Mouse (Mus musculus): ENCODE results near the gene Unc119. TPM values are rescaled to one million over a fixed set of nuclear protein-coding genes. Genes with fewer than 3 reads are reported as not detected.

Unc119 gene
- polyA plus RNA-seq, 1 experiment from 2014 or later: 27.4 TPM

- no peak overlapping the region for H3K27ac ChIP-seq (replicated peaks)
- WGBS (ENCODE audit: insufficient replicate concordance): 23% methylated on average over 4 of the region's 4 CpGs
- ATAC-seq (ENCODE audit: insufficient read depth): no peak
- no peak overlapping the region for H3K4me2 ChIP-seq
- H3K4me3 ChIP-seq (replicated peaks): no peak overlapping the region
- no peaks in the 10 kb centered on the region for H3K27me3 ChIP-seq
- H3K9ac ChIP-seq: no peak overlapping the region
- H3K4me1 ChIP-seq (replicated peaks): peaks cover 14% of the 10 kb centered on the region
- H3K36me3 ChIP-seq (replicated peaks): no peaks in the 10 kb centered on the region
- H3K9me3 ChIP-seq (replicated peaks): no peaks in the 10 kb centered on the region
Measured at GRCm38 (mm10) chr11:78355471-78356238, 12.4 kb downstream of the Unc119 start.

GRCm38 (mm10) chr11:78358330-78359007 lies 15.2 kb downstream of the Unc119 start:
- Histone ChIP-seq H3K4me1 (replicated peaks) (peaks cover 14% of the 10 kb centered on the region), H3K9ac (no peak overlapping the region), H3K9me3 (replicated peaks) (no peaks in the 10 kb centered on the region), H3K36me3 (replicated peaks) (no peaks in the 10 kb centered on the region), H3K27ac (replicated peaks) (no peak overlapping the region), H3K4me2 (no peak overlapping the region), H3K4me3 (replicated peaks) (no peak overlapping the region), H3K27me3 (no peaks in the 10 kb centered on the region)
- ATAC-seq (ENCODE audit: insufficient read depth): no peak
- 23% methylated on average over 22 of the region's 22 CpGs for WGBS (ENCODE audit: insufficient replicate concordance)

- Histone ChIP-seq H3K4me2 (peak overlapping the region; percentile 74), H3K9me3 (replicated peaks) (no peaks in the 10 kb centered on the region), H3K36me3 (replicated peaks) (no peaks in the 10 kb centered on the region), H3K9ac (no peak overlapping the region), H3K4me3 (replicated peaks) (peak overlapping the region; percentile 53), H3K27ac (replicated peaks) (no peak overlapping the region), H3K27me3 (no peaks in the 10 kb centered on the region; the same call in 1 of the 2 replicates), H3K4me1 (replicated peaks) (peaks cover 23% of the 10 kb centered on the region)
- peak; percentile 69 for ATAC-seq (ENCODE audit: insufficient read depth)
- 9% methylated on average over 13 of the region's 13 CpGs for WGBS (ENCODE audit: insufficient replicate concordance)
Measured at GRCm38 (mm10) chr11:78360125-78360788, 17.0 kb downstream of the Unc119 start.

DNA sequence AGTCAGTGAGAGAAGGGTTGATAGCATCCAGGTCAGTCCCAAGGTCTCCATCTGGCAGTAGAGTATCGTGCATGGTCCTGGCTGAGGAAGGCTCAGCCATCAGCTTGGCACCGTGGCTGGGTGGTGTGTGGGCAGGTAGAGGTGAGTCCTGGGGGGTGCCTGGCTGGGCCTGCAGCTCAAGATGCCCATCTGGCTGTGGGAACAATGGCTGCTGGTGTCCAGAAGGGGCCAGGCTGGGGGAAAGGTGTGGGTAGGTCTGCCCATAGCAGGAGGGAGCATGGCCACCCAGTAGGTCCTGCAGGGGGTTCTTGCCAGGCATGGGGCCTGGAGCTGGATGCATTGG lies 17.5 kb downstream of the Unc119 start:
- no peak overlapping the region for H3K9ac ChIP-seq
- ATAC-seq (ENCODE audit: insufficient read depth): no peak

GRCm38 (mm10) chr11:78363309-78364007 lies 20.2 kb downstream of the Unc119 start:
- no peak overlapping the region for H3K9ac ChIP-seq
- WGBS (ENCODE audit: insufficient replicate concordance): 52% methylated on average over 13 of the region's 13 CpGs
- H3K4me2 ChIP-seq: no peak overlapping the region
- no peaks in the 10 kb centered on the region for H3K9me3 ChIP-seq (replicated peaks)
- no peak overlapping the region for H3K27ac ChIP-seq (replicated peaks)
- H3K4me1 ChIP-seq (replicated peaks): peaks cover 18% of the 10 kb centered on the region
- H3K27me3 ChIP-seq: no peaks in the 10 kb centered on the region; the same call in 1 of the 2 replicates
- ATAC-seq (ENCODE audit: insufficient read depth): no peak
- H3K4me3 ChIP-seq (replicated peaks): no peak overlapping the region
- no peaks in the 10 kb centered on the region for H3K36me3 ChIP-seq (replicated peaks)

More for the DNA sequence above, 17.5 kb downstream of the Unc119 start:
- Histone ChIP-seq H3K36me3 (replicated peaks) (no peaks in the 10 kb centered on the region), H3K9me3 (replicated peaks) (no peaks in the 10 kb centered on the region), H3K27me3 (no peaks in the 10 kb centered on the region; the same call in 1 of the 2 replicates), H3K27ac (replicated peaks) (no peak overlapping the region), H3K4me3 (replicated peaks) (peak overlapping the region; percentile 53; the same call in 1 of the 2 replicates), H3K4me2 (peak overlapping the region; percentile 74; the same call in 1 of the 2 replicates), H3K4me1 (replicated peaks) (peaks cover 23% of the 10 kb centered on the region)
- WGBS (ENCODE audit: insufficient replicate concordance): 63% methylated on average over 2 of the region's 2 CpGs

GRCm38 (mm10) chr11:78364103-78364502 lies 20.8 kb downstream of the Unc119 start:
- H3K4me3 ChIP-seq (replicated peaks): no peak overlapping the region
- no peak overlapping the region for H3K4me2 ChIP-seq
- WGBS (ENCODE audit: insufficient replicate concordance): 47% methylated on average over 8 of the region's 8 CpGs
- peaks cover 15% of the 10 kb centered on the region for H3K4me1 ChIP-seq (replicated peaks)
- H3K9ac ChIP-seq: no peak overlapping the region
- H3K9me3 ChIP-seq (replicated peaks): no peaks in the 10 kb centered on the region
- ATAC-seq (ENCODE audit: insufficient read depth): no peak
- no peak overlapping the region for H3K27ac ChIP-seq (replicated peaks)
- no peaks in the 10 kb centered on the region; the same call in 1 of the 2 replicates for H3K27me3 ChIP-seq
- no peaks in the 10 kb centered on the region for H3K36me3 ChIP-seq (replicated peaks)

- H3K9ac ChIP-seq: no peak overlapping the region
- no peak for ATAC-seq (ENCODE audit: insufficient read depth)
Measured at GRCm38 (mm10) chr11:78367456-78368225, 24.4 kb downstream of the Unc119 start.

GRCm38 (mm10) chr11:78370389-78370788 lies 27.1 kb downstream of the Unc119 start:
- ATAC-seq (ENCODE audit: insufficient read depth): no peak
- H3K4me1 ChIP-seq (replicated peaks): no peaks in the 10 kb centered on the region
- no peaks in the 10 kb centered on the region for H3K36me3 ChIP-seq (replicated peaks)
- H3K9me3 ChIP-seq (replicated peaks): no peaks in the 10 kb centered on the region
- H3K27ac ChIP-seq (replicated peaks): no peak overlapping the region
- no peak overlapping the region for H3K9ac ChIP-seq
- no peaks in the 10 kb centered on the region; the same call in 1 of the 2 replicates for H3K27me3 ChIP-seq
- 41% methylated on average over 1 of the region's 1 CpGs for WGBS (ENCODE audit: insufficient replicate concordance)
- H3K4me3 ChIP-seq (replicated peaks): no peak overlapping the region
- H3K4me2 ChIP-seq: no peak overlapping the region

More at GRCm38 (mm10) chr11:78367456-78368225, 24.4 kb downstream of the Unc119 start:
- 77% methylated on average over 15 of the region's 15 CpGs for WGBS (ENCODE audit: insufficient replicate concordance)
- H3K36me3 ChIP-seq (replicated peaks): no peaks in the 10 kb centered on the region
- no peak overlapping the region for H3K4me3 ChIP-seq (replicated peaks)
- no peaks in the 10 kb centered on the region; the same call in 1 of the 2 replicates for H3K27me3 ChIP-seq
- H3K27ac ChIP-seq (replicated peaks): no peak overlapping the region
- no peak overlapping the region for H3K4me2 ChIP-seq
- peaks cover 9% of the 10 kb centered on the region for H3K4me1 ChIP-seq (replicated peaks)
- no peaks in the 10 kb centered on the region for H3K9me3 ChIP-seq (replicated peaks)

DNA sequence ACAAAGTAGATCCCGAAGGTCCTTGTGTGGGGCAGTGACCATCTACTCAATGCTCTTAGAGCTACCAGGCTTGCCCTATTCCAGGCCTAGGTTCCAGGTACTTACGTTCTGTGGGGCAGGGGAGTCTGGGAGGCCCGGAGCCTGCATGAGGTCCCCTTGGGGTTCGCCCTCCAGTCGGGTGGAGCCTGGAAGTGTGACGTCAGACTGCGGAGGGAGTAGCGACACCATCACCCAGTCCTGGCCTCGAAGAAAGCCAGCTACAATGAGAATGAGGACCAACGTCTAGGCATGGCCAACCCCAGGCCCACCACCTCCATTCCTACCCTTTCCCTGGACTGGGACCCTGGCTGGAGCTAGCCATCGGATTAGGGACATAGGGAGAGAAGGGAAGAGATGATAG lies 28.4 kb downstream of the Unc119 start:
- H3K9ac ChIP-seq: no peak overlapping the region
- H3K27me3 ChIP-seq: no peaks in the 10 kb centered on the region
- no peak overlapping the region for H3K4me2 ChIP-seq
- 70% methylated on average over 11 of the region's 11 CpGs for WGBS (ENCODE audit: insufficient replicate concordance)
- no peak overlapping the region for H3K4me3 ChIP-seq (replicated peaks)
- no peaks in the 10 kb centered on the region for H3K9me3 ChIP-seq (replicated peaks)
- no peak overlapping the region for H3K27ac ChIP-seq (replicated peaks)
- no peaks in the 10 kb centered on the region for H3K4me1 ChIP-seq (replicated peaks)
- H3K36me3 ChIP-seq (replicated peaks): no peaks in the 10 kb centered on the region
- no peak for ATAC-seq (ENCODE audit: insufficient read depth)

DNA sequence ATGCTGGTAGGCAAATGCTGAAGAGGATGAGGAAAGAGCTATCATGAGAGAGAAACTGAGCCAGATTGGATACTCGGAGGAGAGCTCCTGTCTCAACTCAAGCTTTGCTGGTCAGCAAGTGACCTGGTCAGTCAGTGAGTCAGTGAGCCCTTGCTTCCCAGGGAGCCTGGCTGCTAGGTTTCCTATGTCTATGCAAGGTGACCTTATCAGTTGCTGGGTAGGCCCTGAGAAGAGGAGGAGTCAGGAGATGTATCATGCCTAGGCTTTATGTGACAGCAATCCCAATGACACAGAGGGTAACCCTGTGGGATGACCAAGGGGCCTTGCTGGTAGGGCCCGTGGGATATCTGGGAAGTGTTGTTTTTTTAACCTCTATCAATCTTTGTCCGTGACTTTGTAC lies 28.9 kb downstream of the Unc119 start:
- Histone ChIP-seq H3K4me3 (replicated peaks) (no peak overlapping the region), H3K4me2 (no peak overlapping the region), H3K4me1 (replicated peaks) (no peaks in the 10 kb centered on the region), H3K27ac (replicated peaks) (no peak overlapping the region), H3K36me3 (replicated peaks) (no peaks in the 10 kb centered on the region), H3K9ac (no peak overlapping the region), H3K9me3 (replicated peaks) (no peaks in the 10 kb centered on the region), H3K27me3 (no peaks in the 10 kb centered on the region)
- 52% methylated on average over 3 of the region's 3 CpGs for WGBS (ENCODE audit: insufficient replicate concordance)
- ATAC-seq (ENCODE audit: insufficient read depth): no peak

Measured in liver, embryonic 15.5 days (tissue).